Mouse (Mus musculus) intestine, embryonic 14.5 days (tissue): ENCODE measurements around the gene Stpg2. TPM values are rescaled to one million over a fixed set of nuclear protein-coding genes. Genes with fewer than 3 reads are reported as not detected.
"Not testable (repeated sequence)": the region's sequence is repeated elsewhere in the genome, so short reads cannot be mapped to it uniquely, and the experiment has no call there.

Experiments
- ATAC-seq: fragments of 200-750 bp; cut with Nextera tagmentation; replicated peaks from 2 replicates; pipeline ENCODE4 v1.8.0; 2017; ENCODE audit warnings: low read depth, moderate number of reproducible peaks, moderate TSS enrichment, moderate library complexity; ENCODE audit not compliant: low FRiP score, low TSS enrichment
- DNase-seq: peaks from one replicate; pipeline ENCODE4 v3.0.0-alpha.2; 2018; ENCODE audit warnings: low spot score
- H3K27ac ChIP-seq: fragments of 300-500 bp; sonication (generic); 2 replicates; pipeline ENCODE4 v1.5.1; 2014; ENCODE audit warnings: low read depth, mild to moderate bottlenecking, control low read depth
- H3K27me3 ChIP-seq: fragments of 300-500 bp; sonication (generic); replicated peaks from 2 replicates; pipeline ENCODE4 v1.6.1; 2014; ENCODE audit warnings: low read length, control low read depth; ENCODE audit not compliant: control insufficient read depth, insufficient read depth
- H3K36me3 ChIP-seq: fragments of 300-500 bp; sonication (generic); 2 replicates; pipeline ENCODE4 v1.6.1; 2014; ENCODE audit warnings: low read length, control low read depth; ENCODE audit not compliant: control insufficient read depth, insufficient read depth
- H3K4me1 ChIP-seq: fragments of 300-500 bp; sonication (generic); replicated peaks from 2 replicates; pipeline ENCODE4 v1.6.1; 2014; ENCODE audit warnings: low read length, control low read depth, mixed read lengths; ENCODE audit not compliant: control insufficient read depth, insufficient read depth
- H3K4me2 ChIP-seq: fragments of 300-500 bp; sonication (generic); 2 replicates; pipeline ENCODE4 v1.6.1; 2014; ENCODE audit warnings: low read length
- H3K4me3 ChIP-seq: fragments of 300-500 bp; sonication (generic); 2 replicates; pipeline ENCODE4 v1.5.1; 2014; ENCODE audit warnings: low read depth, low read length, control low read depth, mixed read lengths
- H3K9ac ChIP-seq: fragments of 300-500 bp; sonication (generic); 2 replicates; pipeline ENCODE4 v1.6.1; 2014; ENCODE audit warnings: mild to moderate bottlenecking, low read length
- H3K9me3 ChIP-seq: fragments of 300-500 bp; sonication (generic); 2 replicates; pipeline ENCODE4 v1.6.1; 2016; ENCODE audit warnings: low read length, control low read depth; ENCODE audit not compliant: control insufficient read depth
- WGBS: fragments of 180-500 bp; shearing (Covaris S2); extraction: QIAGEN DNeasy Blood & Tissue Kit; methylation state at CpG from one replicate; pipeline ENCODE4 v1.1.7; 2014; 5-methylcytosine and 5-hydroxymethylcytosine counted together
- polyA plus RNA-seq: library from polyadenylated mRNA; unstranded; fragments of >200 nt; fragmentation: Nextera tagmentation; extraction: Ambion mirVana; gene quantifications from 2 replicates; pipeline ENCODE4 v1.2.1, GENCODE M21; 2014

Gene Stpg2
- polyA plus RNA-seq, 1 experiment from 2014 or later = not detected

GRCm38 (mm10) chr3:139509275-139509985 is 303.9 kb downstream of the Stpg2 start:
- DNase-seq (no peak), ATAC-seq (0 out of 2 replicates have a peak, but pooled peaks have one; percentile 36)
- Histone ChIP-seq H3K9ac (no peak overlapping the region), H3K36me3 (no peaks in the 10 kb centered on the region), H3K27me3 (no peaks in the 10 kb centered on the region), H3K4me2 (no peak overlapping the region), H3K27ac (no peak overlapping the region), H3K4me1 (no peaks in the 10 kb centered on the region), H3K9me3 (no peaks in the 10 kb centered on the region), H3K4me3 (no peak overlapping the region)
- 58% methylated on average over 6 of the region's 6 CpGs for whole genome bisulfite sequencing

- Histone ChIP-seq H3K9ac (no peak overlapping the region), H3K9me3 (no peaks in the 10 kb centered on the region), H3K4me1 (no peaks in the 10 kb centered on the region), H3K36me3 (no peaks in the 10 kb centered on the region), H3K4me3 (no peak overlapping the region), H3K27me3 (no peaks in the 10 kb centered on the region), H3K27ac (no peak overlapping the region), H3K4me2 (no peak overlapping the region)
- DNase-seq = no peak
- WGBS = 97% methylated on average over 2 of the region's 2 CpGs
- no peak for ATAC-seq
Observed at GRCm38 (mm10) chr3:139578496-139578895, 373.0 kb downstream of the Stpg2 start.

- Histone ChIP-seq H3K27ac (no peak overlapping the region), H3K9ac (no peak overlapping the region), H3K4me1 (no peaks in the 10 kb centered on the region), H3K4me3 (no peak overlapping the region), H3K4me2 (no peak overlapping the region), H3K9me3 (no peaks in the 10 kb centered on the region), H3K36me3 (no peaks in the 10 kb centered on the region), H3K27me3 (no peaks in the 10 kb centered on the region)
- no peak for ATAC-seq
- DNase-seq = no peak
Observed at GRCm38 (mm10) chr3:139581298-139581697, 375.8 kb downstream of the Stpg2 start.

GRCm38 (mm10) chr3:139599508-139599907 is 394.0 kb downstream of the Stpg2 start:
- DNase-seq (no peak), ATAC-seq (peak; percentile 62; the same call in 1 of the 2 replicates)
- H3K27ac ChIP-seq = no peak overlapping the region
- WGBS = 54% methylated on average over 3 of the region's 3 CpGs
- H3K4me1 ChIP-seq = no peaks in the 10 kb centered on the region
- no peaks in the 10 kb centered on the region for H3K27me3 ChIP-seq
- no peaks in the 10 kb centered on the region for H3K36me3 ChIP-seq
- H3K4me3 ChIP-seq = no peak overlapping the region
- no peak overlapping the region for H3K9ac ChIP-seq
- no peaks in the 10 kb centered on the region for H3K9me3 ChIP-seq
- no peak overlapping the region for H3K4me2 ChIP-seq

- not testable (repeated sequence) for H3K4me1 ChIP-seq, H3K9ac ChIP-seq, H3K4me2 ChIP-seq, H3K36me3 ChIP-seq, H3K27me3 ChIP-seq, DNase-seq, H3K4me3 ChIP-seq, ATAC-seq, H3K9me3 ChIP-seq, H3K27ac ChIP-seq
Observed at GRCm38 (mm10) chr3:139608267-139608666, 402.8 kb downstream of the Stpg2 start.

- Histone ChIP-seq H3K4me2 (no peak overlapping the region), H3K27ac (no peak overlapping the region), H3K9ac (no peak overlapping the region), H3K36me3 (no peaks in the 10 kb centered on the region), H3K4me3 (no peak overlapping the region), H3K27me3 (no peaks in the 10 kb centered on the region), H3K4me1 (no peaks in the 10 kb centered on the region), H3K9me3 (no peaks in the 10 kb centered on the region)
- no peak for ATAC-seq
- DNase-seq = no peak
- 60% methylated on average over 3 of the region's 3 CpGs for WGBS
Observed at GRCm38 (mm10) chr3:139614641-139615040, 409.1 kb downstream of the Stpg2 start.

- 85% methylated on average over 7 of the region's 7 CpGs for WGBS
- ATAC-seq = no peak
Observed at GRCm38 (mm10) chr3:139615791-139616190, 410.3 kb downstream of the Stpg2 start.

GRCm38 (mm10) chr3:139637887-139638286 is 432.4 kb downstream of the Stpg2 start:
- no peak overlapping the region for H3K4me3 ChIP-seq
- H3K9ac ChIP-seq = no peak overlapping the region
- no peaks in the 10 kb centered on the region for H3K36me3 ChIP-seq
- ATAC-seq (no peak), DNase-seq (no peak)
- no peak overlapping the region for H3K27ac ChIP-seq
- H3K4me2 ChIP-seq = no peak overlapping the region
- H3K9me3 ChIP-seq = no peaks in the 10 kb centered on the region
- H3K4me1 ChIP-seq = no peaks in the 10 kb centered on the region
- H3K27me3 ChIP-seq = no peaks in the 10 kb centered on the region
- WGBS = 82% methylated on average over 8 of the region's 8 CpGs

More at GRCm38 (mm10) chr3:139615791-139616190, 410.3 kb downstream of the Stpg2 start:
- no peak for DNase-seq
- no peaks in the 10 kb centered on the region for H3K36me3 ChIP-seq
- H3K4me3 ChIP-seq = no peak overlapping the region
- H3K9me3 ChIP-seq = no peaks in the 10 kb centered on the region
- H3K4me2 ChIP-seq = no peak overlapping the region
- H3K4me1 ChIP-seq = no peaks in the 10 kb centered on the region
- H3K27ac ChIP-seq = no peak overlapping the region
- H3K9ac ChIP-seq = no peak overlapping the region
- H3K27me3 ChIP-seq = no peaks in the 10 kb centered on the region

- no peak for ATAC-seq
- Histone ChIP-seq H3K4me2 (no peak overlapping the region), H3K36me3 (no peaks in the 10 kb centered on the region), H3K4me1 (no peaks in the 10 kb centered on the region), H3K9me3 (no peaks in the 10 kb centered on the region), H3K9ac (no peak overlapping the region), H3K27me3 (no peaks in the 10 kb centered on the region), H3K27ac (no peak overlapping the region), H3K4me3 (no peak overlapping the region)
- no peak for DNase-seq
- WGBS = 63% methylated on average over 4 of the region's 4 CpGs
Observed at GRCm38 (mm10) chr3:139651505-139651904, 446.0 kb downstream of the Stpg2 start.
